10 mouse cellular contexts compared by ENCODE assay signal in the genomic region with DNA sequence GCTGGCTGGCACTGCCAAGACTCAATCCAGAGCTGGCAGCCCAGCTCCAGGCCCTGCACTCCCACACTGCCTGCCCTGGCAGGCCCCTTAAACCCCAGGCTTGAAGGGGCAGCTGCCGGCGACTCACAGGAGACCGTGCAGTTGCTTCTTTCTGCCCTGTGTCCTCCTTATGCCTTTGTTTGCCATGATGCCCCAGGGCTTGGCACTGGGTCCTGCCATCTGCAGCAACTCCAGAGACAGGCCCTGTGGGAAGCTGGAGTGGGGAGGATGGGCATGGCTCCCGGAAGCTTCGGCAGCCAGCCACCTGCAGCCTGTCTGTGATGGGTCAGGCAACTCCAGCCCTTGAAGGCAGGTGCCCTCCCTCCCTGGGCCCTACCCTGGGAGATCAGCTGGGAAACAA. TPM values are rescaled to one million over a fixed set of nuclear protein-coding genes. Genes with fewer than 3 reads are reported as not detected.
A peak's percentile ranks its signal among the peaks of the same experiment; 100 is the strongest.
DNase-seq lines count a peak whose midpoint lies in the region; ATAC-seq and TF ChIP-seq lines count a peak whose summit lies in the region.
"Had no signal": no experiment of that assay in that cellular context is flagged by ENCODE, and none has a peak within 500 bp of the region (broad histone marks: within the 10 kb centered on the region; RNA-seq: fewer than 3 reads in every experiment).

No protein-coding gene starts in this region.

- no peaks in the 10 kb centered on the region for H3K36me3 ChIP-seq in kidney, embryonic 14.5 days (ENCODE audit: control insufficient read depth, insufficient read depth, low read length)
- no peaks in the 10 kb centered on the region for H3K36me3 ChIP-seq in kidney, embryonic 16.5 days (ENCODE audit: insufficient read depth, low read length)
- H3K36me3 ChIP-seq in forebrain, postnatal 0 days (ENCODE audit: insufficient read depth): no peaks in the 10 kb centered on the region
- H3K36me3 ChIP-seq in limb, embryonic 10.5 days: peaks cover 12% of the 10 kb centered on the region; the same call in 1 of the 2 replicates
- H3K36me3 ChIP-seq: embryonic facial prominence, embryonic 12.5 days; G1E had no signal

- no peak for TF ChIP-seq CTCF in forebrain, postnatal 0 days (IDR thresholded peaks at IDR 0.05; ENCODE audit: low read depth)

- peaks cover 94% of the 10 kb centered on the region for H3K4me1 ChIP-seq in kidney, embryonic 14.5 days (ENCODE audit: control insufficient read depth, insufficient read depth, low read length)
- H3K4me1 ChIP-seq in kidney, embryonic 16.5 days (ENCODE audit: insufficient read depth, low read length): peaks cover 90% of the 10 kb centered on the region
- peaks cover 55% of the 10 kb centered on the region for H3K4me1 ChIP-seq in forebrain, postnatal 0 days (ENCODE audit: insufficient read depth)
- peaks cover 99% of the 10 kb centered on the region for H3K4me1 ChIP-seq in limb, embryonic 10.5 days

- no peak for ATAC-seq in kidney, embryonic 14.5 days (ENCODE audit: low FRiP score, low TSS enrichment)
- ATAC-seq in kidney, embryonic 16.5 days (ENCODE audit: low FRiP score, low TSS enrichment): no peak
- peak; percentile 39 for ATAC-seq in cerebellum, adult (ENCODE audit: insufficient number of reproducible peaks, low FRiP score, low TSS enrichment)
- peak; percentile 37 for ATAC-seq in forebrain, postnatal 0 days

- H3K27ac ChIP-seq in kidney, embryonic 14.5 days (ENCODE audit: low read depth, low read length): no peak overlapping the region
- H3K27ac ChIP-seq in kidney, embryonic 16.5 days (ENCODE audit: low read length): no peak overlapping the region
- H3K27ac ChIP-seq in forebrain, postnatal 0 days (ENCODE audit: low read depth, low read length): peak overlapping the region; percentile 82
- peak overlapping the region; percentile 86 for H3K27ac ChIP-seq in limb, embryonic 10.5 days
- H3K27ac ChIP-seq: embryonic facial prominence, embryonic 12.5 days had no signal

- WGBS in kidney, embryonic 14.5 days: 72% methylated on average over 5 of the region's 5 CpGs
- 58% methylated on average over 5 of the region's 5 CpGs for WGBS in kidney, embryonic 16.5 days
- WGBS in forebrain, postnatal 0 days: 19% methylated on average over 5 of the region's 5 CpGs
- WGBS in limb, embryonic 10.5 days: 82% methylated on average over 5 of the region's 5 CpGs

- DNase-seq in forebrain, postnatal 0 days: peak; percentile 78
- DNase-seq in limb, embryonic 10.5 days (ENCODE audit: low spot score): no peak
- no peak for DNase-seq in lung, adult 18-20 months
- no peak for DNase-seq in testis, postnatal 10 days (ENCODE audit: low spot score)
- no peak for DNase-seq in kidney, postnatal 25 days

- no peak overlapping the region for H3K4me3 ChIP-seq in kidney, embryonic 14.5 days (ENCODE audit: low read length)
- no peak overlapping the region for H3K4me3 ChIP-seq in kidney, embryonic 16.5 days (ENCODE audit: low read length)
- H3K4me3 ChIP-seq in forebrain, postnatal 0 days (ENCODE audit: low read depth, low read length): no peak overlapping the region
- H3K4me3 ChIP-seq in limb, embryonic 10.5 days: no peak overlapping the region
- H3K4me3 ChIP-seq: embryonic facial prominence, embryonic 12.5 days had no signal

- H3K4me2 ChIP-seq in kidney, embryonic 14.5 days (replicated peaks; ENCODE audit: low read depth, low read length): no peak overlapping the region
- H3K4me2 ChIP-seq in kidney, embryonic 16.5 days (replicated peaks; ENCODE audit: low read depth, low read length): no peak overlapping the region
- H3K4me2 ChIP-seq in forebrain, postnatal 0 days (ENCODE audit: low read depth): no peak overlapping the region
- H3K4me2 ChIP-seq: embryonic facial prominence, embryonic 12.5 days had no signal

- H3K27me3 ChIP-seq in kidney, embryonic 14.5 days (ENCODE audit: control insufficient read depth, insufficient read depth, low read length): no peaks in the 10 kb centered on the region
- no peaks in the 10 kb centered on the region for H3K27me3 ChIP-seq in kidney, embryonic 16.5 days (ENCODE audit: insufficient read depth, low read length)
- no peaks in the 10 kb centered on the region for H3K27me3 ChIP-seq in forebrain, postnatal 0 days (ENCODE audit: insufficient read depth, low read length)
- no peaks in the 10 kb centered on the region for H3K27me3 ChIP-seq in limb, embryonic 10.5 days (ENCODE audit: low read depth, poor library complexity, severe bottlenecking)
- H3K27me3 ChIP-seq: embryonic facial prominence, embryonic 12.5 days had no signal

- 0 out of 2 replicates have a peak overlapping the region, but pooled peaks have one; percentile 8 for H3K9ac ChIP-seq in kidney, embryonic 14.5 days (ENCODE audit: low read depth, low read length)
- H3K9ac ChIP-seq in kidney, embryonic 16.5 days (replicated peaks; ENCODE audit: low read length): no peak overlapping the region
- H3K9ac ChIP-seq in forebrain, postnatal 0 days: no peak overlapping the region
- H3K9ac ChIP-seq: embryonic facial prominence, embryonic 12.5 days had no signal

- no peaks in the 10 kb centered on the region for H3K9me3 ChIP-seq in kidney, embryonic 14.5 days (ENCODE audit: control insufficient read depth, low read length)
- H3K9me3 ChIP-seq in kidney, embryonic 16.5 days (ENCODE audit: low read length): no peaks in the 10 kb centered on the region
- H3K9me3 ChIP-seq in forebrain, postnatal 0 days (ENCODE audit: low read length): no peaks in the 10 kb centered on the region
- no peaks in the 10 kb centered on the region for H3K9me3 ChIP-seq in limb, embryonic 10.5 days (replicated peaks)
- H3K9me3 ChIP-seq: embryonic facial prominence, embryonic 12.5 days had no signal

RNA-seq across cellular contexts. Expression of a gene that starts 24.0 kb away (rescaled TPM):
- polyA plus RNA-seq in kidney, embryonic 14.5 days (2014; fragmentation: Nextera tagmentation; extraction: Ambion mirVana): 34.6 and 35.0 TPM in 2 replicates
- polyA plus RNA-seq in kidney, embryonic 16.5 days (2015; fragmentation: Nextera tagmentation; extraction: Ambion mirVana): 25.9 and 27.5 TPM in 2 replicates
- total RNA-seq in forebrain, postnatal 0 days (2014; rRNA removed): 12.7 and 13.4 TPM in 2 replicates
- 11.6 and 16.8 TPM in 2 replicates for polyA plus RNA-seq in forebrain, postnatal 0 days (2015; fragmentation: Nextera tagmentation; extraction: Ambion mirVana)
- 22.4 and 26.8 TPM in 2 replicates for polyA plus RNA-seq in limb, embryonic 10.5 days (2016; fragmentation: Nextera tagmentation; extraction: Ambion mirVana)
- total RNA-seq: G1E had no signal

Comparison
In these comparisons a context has a peak if more than half of its experiments do, and no peak if none do; other contexts are left out.
1. ATAC-seq: peak in cerebellum, adult (single experiment) and forebrain, postnatal 0 days (single experiment); none in kidney, embryonic 14.5 days (single experiment) and kidney, embryonic 16.5 days (single experiment).
2. H3K27ac ChIP-seq: peak in forebrain, postnatal 0 days (single experiment) and limb, embryonic 10.5 days (single experiment); none in kidney, embryonic 14.5 days (single experiment) and kidney, embryonic 16.5 days (single experiment).